Mouse (Mus musculus): ENCODE measurements around the gene Nelfcd. TPM values are rescaled to one million over a fixed set of nuclear protein-coding genes. Genes with fewer than 3 reads are reported as not detected.
A peak's percentile ranks its signal among the peaks of the same experiment; 100 is the strongest.

The Nelfcd gene
- polyA plus RNA-seq, 1 experiment from 2014 or later = 47.1 TPM

- ATAC-seq = no peak
- ChIA-PET POLR2A (no interaction called here), CTCF (interaction anchor here (1.4 kb wide), 1 partner anchor 11 kb away, joined by 3 read pairs; no protein-coding TSS in a partner anchor)
- H3K27me3 ChIP-seq = no peaks in the 10 kb centered on the region
- in situ Hi-C loops (cut with MboI; ENCODE audit: low pct_unique_long_range_greater_than_20kb) = no loop called here
- TF ChIP-seq CTCF (IDR thresholded peaks at IDR 0.05) = no peak
- DNase-seq (ENCODE audit: low read depth, low spot score) = no peak
Observed at GRCm38 (mm10) chr2:174437697-174437982, 22.0 kb downstream of the Nelfcd start.

GRCm38 (mm10) chr2:174438181-174438580 lies 22.6 kb downstream of the Nelfcd start:
- ChIA-PET CTCF (interaction anchor here (1.4 kb wide), 1 partner anchor 11 kb away, joined by 3 read pairs; no protein-coding TSS in a partner anchor), POLR2A (no interaction called here)
- ATAC-seq = no peak
- TF ChIP-seq CTCF (IDR thresholded peaks at IDR 0.05) = no peak
- H3K27me3 ChIP-seq = no peaks in the 10 kb centered on the region
- in situ Hi-C loops (cut with MboI; ENCODE audit: low pct_unique_long_range_greater_than_20kb) = no loop called here
- DNase-seq (ENCODE audit: low read depth, low spot score) = no peak

GRCm38 (mm10) chr2:174438737-174439449 lies 23.3 kb downstream of the Nelfcd start, which contains the start of gene Ctsz:
Ctsz (minus strand) TSS chr2:174439039.
- no peak for ATAC-seq
- in situ Hi-C loops (cut with MboI; ENCODE audit: low pct_unique_long_range_greater_than_20kb) = no loop called here
- no peaks in the 10 kb centered on the region for H3K27me3 ChIP-seq
- no peak for TF ChIP-seq CTCF (IDR thresholded peaks at IDR 0.05)
- no peak for DNase-seq (ENCODE audit: low read depth, low spot score)
- ChIA-PET CTCF (no interaction called here), POLR2A (no interaction called here)

- no peak for ATAC-seq
- no peak for DNase-seq (ENCODE audit: low read depth, low spot score)
- ChIA-PET POLR2A (no interaction called here), CTCF (interaction anchor here (0.7 kb wide), 1 partner anchor 380 kb away, joined by 3 read pairs; no protein-coding TSS in a partner anchor)
- H3K27me3 ChIP-seq = no peaks in the 10 kb centered on the region
- in situ Hi-C loops (cut with MboI; ENCODE audit: low pct_unique_long_range_greater_than_20kb) = no loop called here
- no peak for TF ChIP-seq CTCF (IDR thresholded peaks at IDR 0.05)
Observed at GRCm38 (mm10) chr2:174439450-174439838, 23.8 kb downstream of the Nelfcd start.

- POLR2A ChIA-PET = no interaction called here
- in situ Hi-C loops (cut with MboI; ENCODE audit: low pct_unique_long_range_greater_than_20kb) = no loop called here
- CTCF ChIA-PET = interaction anchor here (0.7 kb wide), 1 partner anchor 380 kb away, joined by 3 read pairs; no protein-coding TSS in a partner anchor
- no peaks in the 10 kb centered on the region for H3K27me3 ChIP-seq
- DNase-seq (ENCODE audit: low read depth, low spot score) (no peak), ATAC-seq (no peak)
- TF ChIP-seq CTCF (IDR thresholded peaks at IDR 0.05) = no peak
Observed at GRCm38 (mm10) chr2:174439961-174440360, 24.4 kb downstream of the Nelfcd start.

GRCm38 (mm10) chr2:174441898-174442297 lies 26.3 kb downstream of the Nelfcd start:
- no peak for DNase-seq (ENCODE audit: low read depth, low spot score)
- no peak for TF ChIP-seq CTCF (IDR thresholded peaks at IDR 0.05)
- ATAC-seq = no peak
- CTCF ChIA-PET = no interaction called here
- in situ Hi-C loops (cut with MboI; ENCODE audit: low pct_unique_long_range_greater_than_20kb) = no loop called here
- POLR2A ChIA-PET = no interaction called here
- H3K27me3 ChIP-seq = no peaks in the 10 kb centered on the region

- H3K27me3 ChIP-seq = no peaks in the 10 kb centered on the region
- no peak for DNase-seq (ENCODE audit: low read depth, low spot score)
- ATAC-seq = peak; percentile 85
- CTCF ChIA-PET = interaction anchor here (1.2 kb wide), 1 partner anchor 15 kb away, joined by 3 read pairs; no protein-coding TSS in a partner anchor
- in situ Hi-C loops (cut with MboI; ENCODE audit: low pct_unique_long_range_greater_than_20kb) = no loop called here
- TF ChIP-seq CTCF (IDR thresholded peaks at IDR 0.05) = no peak
- POLR2A ChIA-PET = interaction anchor here (0.6 kb wide), 1 partner anchor 147 kb away, joined by 3 read pairs; no protein-coding TSS in a partner anchor
Observed at GRCm38 (mm10) chr2:174442460-174442859, 26.9 kb downstream of the Nelfcd start.

- CTCF ChIA-PET = interaction anchor here (1.2 kb wide), 1 partner anchor 15 kb away, joined by 3 read pairs; no protein-coding TSS in a partner anchor
Observed at GRCm38 (mm10) chr2:174443046-174443445, 27.4 kb downstream of the Nelfcd start.

GRCm38 (mm10) chr2:174444359-174444758 lies 28.8 kb downstream of the Nelfcd start:
- POLR2A ChIA-PET = no interaction called here
- no peak for ATAC-seq
- in situ Hi-C loops (cut with MboI; ENCODE audit: low pct_unique_long_range_greater_than_20kb) = no loop called here
- no peak for TF ChIP-seq CTCF (IDR thresholded peaks at IDR 0.05)
- CTCF ChIA-PET = interaction anchor here (1.0 to 1.6 kb wide), 3 partner anchors 9 to 124 kb away, joined by 3 to 4 read pairs (median 3); no protein-coding TSS in a partner anchor
- no peaks in the 10 kb centered on the region for H3K27me3 ChIP-seq
- DNase-seq (ENCODE audit: low read depth, low spot score) = no peak

More at GRCm38 (mm10) chr2:174443046-174443445, 27.4 kb downstream of the Nelfcd start:
- ATAC-seq (no peak), DNase-seq (ENCODE audit: low read depth, low spot score) (no peak)
- no peak for TF ChIP-seq CTCF (IDR thresholded peaks at IDR 0.05)
- POLR2A ChIA-PET = no interaction called here
- in situ Hi-C loops (cut with MboI; ENCODE audit: low pct_unique_long_range_greater_than_20kb) = no loop called here
- no peaks in the 10 kb centered on the region for H3K27me3 ChIP-seq

GRCm38 (mm10) chr2:174445018-174445417 lies 29.4 kb downstream of the Nelfcd start:
- in situ Hi-C loops (cut with MboI; ENCODE audit: low pct_unique_long_range_greater_than_20kb) = no loop called here
- ATAC-seq (no peak), DNase-seq (ENCODE audit: low read depth, low spot score) (no peak)
- ChIA-PET CTCF (interaction anchor here (1.5 to 1.6 kb wide), 2 partner anchors 9 kb away, joined by 3 to 4 read pairs; no protein-coding TSS in a partner anchor), POLR2A (interaction anchor here (1.0 kb wide), 1 partner anchor 12 kb away, joined by 3 read pairs; no protein-coding TSS in a partner anchor)
- H3K27me3 ChIP-seq = no peaks in the 10 kb centered on the region
- no peak for TF ChIP-seq CTCF (IDR thresholded peaks at IDR 0.05)

GRCm38 (mm10) chr2:174446492-174446891 lies 30.9 kb downstream of the Nelfcd start:
- ChIA-PET POLR2A (no interaction called here), CTCF (interaction anchor here (3.4 kb wide), 1 partner anchor 12 kb away, joined by 12 read pairs; no protein-coding TSS in a partner anchor)
- DNase-seq (ENCODE audit: low read depth, low spot score) (no peak), ATAC-seq (no peak)
- H3K27me3 ChIP-seq = no peaks in the 10 kb centered on the region
- in situ Hi-C loops (cut with MboI; ENCODE audit: low pct_unique_long_range_greater_than_20kb) = no loop called here
- no peak for TF ChIP-seq CTCF (IDR thresholded peaks at IDR 0.05)

Measured in Patski (cell line).